Comparison of ENCODE assay signal across 8 mouse cellular contexts in genomic region chr11:77872236-77872635, GRCm38 (mm10). TPM values are rescaled to one million over a fixed set of nuclear protein-coding genes. Genes with fewer than 3 reads are reported as not detected.
DNase-seq lines count a peak whose midpoint lies in the region; ATAC-seq and TF ChIP-seq lines count a peak whose summit lies in the region.

No protein-coding gene starts in this region.

- H3K36me3 ChIP-seq in liver, embryonic 12.5 days = no peaks in the 10 kb centered on the region
- H3K36me3 ChIP-seq in liver, postnatal 0 days (replicated peaks; ENCODE audit: insufficient read depth, low read length) = no peaks in the 10 kb centered on the region
- no peaks in the 10 kb centered on the region for H3K36me3 ChIP-seq in embryonic facial prominence, embryonic 10.5 days (replicated peaks)

- no peak for ATAC-seq in liver, embryonic 12.5 days
- no peak for ATAC-seq in liver, postnatal 0 days
- no peak for ATAC-seq in megakaryocyte-erythroid progenitor cell, adult 5-6 weeks (replicated peaks; ENCODE audit: low FRiP score, low TSS enrichment, poor library complexity, severe bottlenecking)

- TF ChIP-seq CTCF in liver, postnatal 0 days (IDR thresholded peaks at IDR 0.05; ENCODE audit: low read depth) = no peak

- no peak for TF ChIP-seq EP300 in liver, postnatal 0 days (IDR thresholded peaks at IDR 0.05; ENCODE audit: low read depth)

- H3K9me3 ChIP-seq in liver, embryonic 12.5 days (replicated peaks) = no peaks in the 10 kb centered on the region
- no peaks in the 10 kb centered on the region for H3K9me3 ChIP-seq in liver, postnatal 0 days (ENCODE audit: low read length)
- H3K9me3 ChIP-seq in embryonic facial prominence, embryonic 10.5 days = 0 out of 2 replicates have a peak, but pooled peaks cover 4% of the 10 kb centered on the region

- H3K4me1 ChIP-seq in liver, embryonic 12.5 days = peaks cover 30% of the 10 kb centered on the region
- peaks cover 6% of the 10 kb centered on the region; the same call in 1 of the 2 replicates for H3K4me1 ChIP-seq in liver, postnatal 0 days (ENCODE audit: insufficient read depth)
- peaks cover 65% of the 10 kb centered on the region for H3K4me1 ChIP-seq in embryonic facial prominence, embryonic 10.5 days

- H3K4me2 ChIP-seq in liver, embryonic 12.5 days = peak overlapping the region; percentile 20; the same call in 1 of the 2 replicates
- no peak overlapping the region for H3K4me2 ChIP-seq in liver, postnatal 0 days (ENCODE audit: low read depth, low read length)

- no peak overlapping the region for H3K4me3 ChIP-seq in liver, embryonic 12.5 days
- no peak overlapping the region for H3K4me3 ChIP-seq in liver, postnatal 0 days (ENCODE audit: low read depth, low read length)
- peak overlapping the region; percentile 8 for H3K4me3 ChIP-seq in embryonic facial prominence, embryonic 10.5 days

- 4% methylated on average over 11 of the region's 11 CpGs for WGBS in liver, embryonic 12.5 days (ENCODE audit: insufficient replicate concordance)
- 11% methylated on average over 11 of the region's 11 CpGs for WGBS in liver, postnatal 0 days (ENCODE audit: insufficient replicate concordance)
- WGBS in embryonic facial prominence, embryonic 10.5 days = 1% methylated on average over 11 of the region's 11 CpGs

- H3K27ac ChIP-seq in liver, embryonic 12.5 days = no peak overlapping the region
- H3K27ac ChIP-seq in liver, postnatal 0 days (ENCODE audit: low read depth) = no peak overlapping the region
- no peak overlapping the region for H3K27ac ChIP-seq in embryonic facial prominence, embryonic 10.5 days (replicated peaks)

- no peak for DNase-seq in liver, postnatal 0 days
- DNase-seq in embryonic facial prominence, embryonic 10.5 days (ENCODE audit: low spot score) = peak; percentile 48
- DNase-seq in layer of hippocampus, postnatal 14 days (ENCODE audit: low spot score in 2 of 2) = peak; percentile 75 to 83
- DNase-seq in retina, embryonic 14.5 days (ENCODE audit: low spot score) = peak; percentile 68
- no peak for DNase-seq in adrenal gland, postnatal 10 days
- no peak for DNase-seq in adrenal gland, adult 2 months

- peaks cover 56% of the 10 kb centered on the region for H3K27me3 ChIP-seq in liver, embryonic 12.5 days (replicated peaks)
- no peaks in the 10 kb centered on the region for H3K27me3 ChIP-seq in liver, postnatal 0 days (ENCODE audit: insufficient read depth, low read length)
- H3K27me3 ChIP-seq in embryonic facial prominence, embryonic 10.5 days (replicated peaks; ENCODE audit: low read depth, poor library complexity, severe bottlenecking) = peaks cover 84% of the 10 kb centered on the region

- H3K9ac ChIP-seq in liver, embryonic 12.5 days = no peak overlapping the region
- H3K9ac ChIP-seq in liver, postnatal 0 days (replicated peaks) = no peak overlapping the region

RNA-seq across cellular contexts. Expression of gene Pipox, which starts 21.7 kb away (rescaled TPM):
- polyA plus RNA-seq in liver, embryonic 12.5 days (2016; fragmentation: Nextera tagmentation; extraction: Ambion mirVana) = 6.7 and 7.2 TPM in 2 replicates
- polyA plus RNA-seq in liver, postnatal 0 days (2015; fragmentation: Nextera tagmentation; extraction: Ambion mirVana) = 48.9 and 53.4 TPM in 2 replicates
- polyA plus RNA-seq in embryonic facial prominence, embryonic 10.5 days (2016; fragmentation: Nextera tagmentation; extraction: Ambion mirVana) = 2.1 and 2.7 TPM in 2 replicates
- total RNA-seq in layer of hippocampus, postnatal 14 days (2021) = 1 to 10 TPM in 1 of 2 experiments, under 1 TPM in 1; 0.88 to 1.4 TPM
- total RNA-seq in megakaryocyte-erythroid progenitor cell, adult 5-6 weeks (2014; fragmentation: Nextera tagmentation) = not detected in 2 replicates
- total RNA-seq in megakaryocyte-erythroid progenitor cell, adult 5-6 weeks (2017) = not detected in 2 replicates
- total RNA-seq in adrenal gland, postnatal 10 days (2021) = 10 to 100 TPM; 14.0 to 25.8 TPM
- 1 to 10 TPM in 1 of 2 experiments, under 1 TPM in 1; 0.35 to 1.8 TPM for total RNA-seq in adrenal gland, adult 2 months (2021)
- polyA plus RNA-seq in adrenal gland, adult 2 months (2012; rRNA removed) = 3.0 and 4.3 TPM in 2 replicates

RNA-seq across cellular contexts. Expression of gene Sez6, which starts 58.4 kb away (rescaled TPM):
- polyA plus RNA-seq in liver, embryonic 12.5 days (2016; fragmentation: Nextera tagmentation; extraction: Ambion mirVana) = 0.05 TPM in 1 of 2 replicates, not detected in the other
- polyA plus RNA-seq in liver, postnatal 0 days (2015; fragmentation: Nextera tagmentation; extraction: Ambion mirVana) = not detected in 2 replicates
- 2.3 and 2.5 TPM in 2 replicates for polyA plus RNA-seq in embryonic facial prominence, embryonic 10.5 days (2016; fragmentation: Nextera tagmentation; extraction: Ambion mirVana)
- total RNA-seq in layer of hippocampus, postnatal 14 days (2021) = 100 to 1,000 TPM; 162 to 163 TPM
- total RNA-seq in megakaryocyte-erythroid progenitor cell, adult 5-6 weeks (2014; fragmentation: Nextera tagmentation) = not detected in 2 replicates
- total RNA-seq in megakaryocyte-erythroid progenitor cell, adult 5-6 weeks (2017) = not detected in 2 replicates
- 1 to 10 TPM; 2.5 to 3.6 TPM for total RNA-seq in adrenal gland, postnatal 10 days (2021)
- total RNA-seq in adrenal gland, adult 2 months (2021) = 1 to 10 TPM; 2.9 to 4.4 TPM
- polyA plus RNA-seq in adrenal gland, adult 2 months (2012; rRNA removed) = 1.5 and 2.0 TPM in 2 replicates

Comparison
In these comparisons a context has a peak if more than half of its experiments do, and no peak if none do; other contexts are left out.
1. RNA of gene Pipox, which starts 21.7 kb away (total RNA-seq): 14.0 to 25.8 TPM in adrenal gland, postnatal 10 days; 0.35 to 1.8 TPM in adrenal gland, adult 2 months, 0.88 to 1.4 TPM in layer of hippocampus, postnatal 14 days and not detected in megakaryocyte-erythroid progenitor cell, adult 5-6 weeks; every median in the first group is over 4 times any median in the second.
2. DNase-seq: peak in embryonic facial prominence, embryonic 10.5 days (single experiment), layer of hippocampus, postnatal 14 days (2 of 2) and retina, embryonic 14.5 days (single experiment); none in liver, postnatal 0 days (single experiment), adrenal gland, postnatal 10 days (single experiment) and adrenal gland, adult 2 months (single experiment).
3. RNA of gene Sez6, which starts 58.4 kb away (total RNA-seq): 162 to 163 TPM in layer of hippocampus, postnatal 14 days; 2.9 to 4.4 TPM in adrenal gland, adult 2 months, 2.5 to 3.6 TPM in adrenal gland, postnatal 10 days and not detected in megakaryocyte-erythroid progenitor cell, adult 5-6 weeks; every median in the first group is over 10 times any median in the second.